Mouse (Mus musculus): ENCODE measurements around the gene Fkbp5. TPM values are rescaled to one million over a fixed set of nuclear protein-coding genes. Genes with fewer than 3 reads are reported as not detected.

The Fkbp5 gene
- polyA plus RNA-seq, 1 experiment, result 48.6 TPM

- Histone ChIP-seq H3K4me1 (ENCODE audit: control insufficient read depth, insufficient read depth, low read length) (peaks cover 5% of the 10 kb centered on the region; the same call in 1 of the 2 replicates), H3K4me3 (replicated peaks; ENCODE audit: control insufficient read depth, low read depth, low read length) (no peak overlapping the region), H3K27ac (ENCODE audit: control insufficient read depth, insufficient read depth, low read depth, low read length, poor library complexity) (no peak overlapping the region)
- TF ChIP-seq POLR2A (IDR thresholded peaks at IDR 0.05; ENCODE audit: borderline replicate concordance, control insufficient read depth, low read depth, low read length), result no peak
- TF ChIP-seq CTCF (IDR thresholded peaks at IDR 0.05; ENCODE audit: control insufficient read depth, insufficient read depth, low read length), result no peak
- 68% methylated on average over 5 of the region's 5 CpGs for WGBS
Observed at GRCm38 (mm10) chr17:28521071-28521726, 3.9 kb upstream of the Fkbp5 start.

GRCm38 (mm10) chr17:28520561-28520960 lies 3.2 kb upstream of the Fkbp5 start:
- TF ChIP-seq POLR2A (IDR thresholded peaks at IDR 0.05; ENCODE audit: borderline replicate concordance, control insufficient read depth, low read depth, low read length) (no peak), CTCF (IDR thresholded peaks at IDR 0.05; ENCODE audit: control insufficient read depth, insufficient read depth, low read length) (no peak)
- 76% methylated on average over 4 of the region's 4 CpGs for WGBS
- peaks cover 9% of the 10 kb centered on the region for H3K4me1 ChIP-seq (ENCODE audit: control insufficient read depth, insufficient read depth, low read length)

GRCm38 (mm10) chr17:28519827-28520226 lies 2.5 kb upstream of the Fkbp5 start:
- Histone ChIP-seq H3K4me3 (replicated peaks; ENCODE audit: control insufficient read depth, low read depth, low read length) (no peak overlapping the region), H3K27ac (ENCODE audit: control insufficient read depth, insufficient read depth, low read depth, low read length, poor library complexity) (no peak overlapping the region), H3K4me1 (ENCODE audit: control insufficient read depth, insufficient read depth, low read length) (peaks cover 9% of the 10 kb centered on the region)
- WGBS, result 71% methylated on average over 3 of the region's 3 CpGs
- TF ChIP-seq CTCF (IDR thresholded peaks at IDR 0.05; ENCODE audit: control insufficient read depth, insufficient read depth, low read length) (peak; percentile 26; the same call in 1 of the 2 replicates), POLR2A (IDR thresholded peaks at IDR 0.05; ENCODE audit: borderline replicate concordance, control insufficient read depth, low read depth, low read length) (no peak)

More at GRCm38 (mm10) chr17:28520561-28520960, 3.2 kb upstream of the Fkbp5 start:
- Histone ChIP-seq H3K27ac (ENCODE audit: control insufficient read depth, insufficient read depth, low read depth, low read length, poor library complexity) (no peak overlapping the region), H3K4me3 (replicated peaks; ENCODE audit: control insufficient read depth, low read depth, low read length) (no peak overlapping the region)

GRCm38 (mm10) chr17:28518615-28519071 lies 1.3 kb upstream of the Fkbp5 start:
- WGBS, result 1% methylated on average over 8 of the region's 8 CpGs
- Histone ChIP-seq H3K4me3 (replicated peaks; ENCODE audit: control insufficient read depth, low read depth, low read length) (peak overlapping the region; percentile 44), H3K4me1 (ENCODE audit: control insufficient read depth, insufficient read depth, low read length) (peaks cover 13% of the 10 kb centered on the region), H3K27ac (ENCODE audit: control insufficient read depth, insufficient read depth, low read depth, low read length, poor library complexity) (peak overlapping the region; percentile 98)
- no peak for TF ChIP-seq CTCF (IDR thresholded peaks at IDR 0.05; ENCODE audit: control insufficient read depth, insufficient read depth, low read length)
- no peak for TF ChIP-seq POLR2A (IDR thresholded peaks at IDR 0.05; ENCODE audit: borderline replicate concordance, control insufficient read depth, low read depth, low read length)

GRCm38 (mm10) chr17:28517956-28518614 lies 758 bp upstream of the Fkbp5 start:
- H3K27ac ChIP-seq (ENCODE audit: control insufficient read depth, insufficient read depth, low read depth, low read length, poor library complexity), result peak overlapping the region; percentile 98
- TF ChIP-seq POLR2A (IDR thresholded peaks at IDR 0.05; ENCODE audit: borderline replicate concordance, control insufficient read depth, low read depth, low read length) (peak; percentile 57; the same call in 1 of the 2 replicates), CTCF (IDR thresholded peaks at IDR 0.05; ENCODE audit: control insufficient read depth, insufficient read depth, low read length) (no peak)
- H3K4me3 ChIP-seq (replicated peaks; ENCODE audit: control insufficient read depth, low read depth, low read length), result peak overlapping the region; percentile 44
- WGBS, result under 1% methylated on average over 46 of the region's 46 CpGs
- H3K4me1 ChIP-seq (ENCODE audit: control insufficient read depth, insufficient read depth, low read length), result peaks cover 13% of the 10 kb centered on the region

GRCm38 (mm10) chr17:28516881-28517280 lies 446 bp downstream of the Fkbp5 start:
- 26% methylated on average over 4 of the region's 4 CpGs for WGBS
- no peak for TF ChIP-seq CTCF (IDR thresholded peaks at IDR 0.05; ENCODE audit: control insufficient read depth, insufficient read depth, low read length)
- TF ChIP-seq POLR2A (IDR thresholded peaks at IDR 0.05; ENCODE audit: borderline replicate concordance, control insufficient read depth, low read depth, low read length), result no peak
- Histone ChIP-seq H3K4me1 (ENCODE audit: control insufficient read depth, insufficient read depth, low read length) (peaks cover 17% of the 10 kb centered on the region), H3K4me3 (replicated peaks; ENCODE audit: control insufficient read depth, low read depth, low read length) (no peak overlapping the region), H3K27ac (ENCODE audit: control insufficient read depth, insufficient read depth, low read depth, low read length, poor library complexity) (peak overlapping the region; percentile 53; the same call in 1 of the 2 replicates)

- Histone ChIP-seq H3K4me1 (ENCODE audit: control insufficient read depth, insufficient read depth, low read length) (peaks cover 19% of the 10 kb centered on the region), H3K27ac (ENCODE audit: control insufficient read depth, insufficient read depth, low read depth, low read length, poor library complexity) (peak overlapping the region; percentile 84), H3K4me3 (replicated peaks; ENCODE audit: control insufficient read depth, low read depth, low read length) (no peak overlapping the region)
- peak; percentile 58; the same call in 1 of the 2 replicates for TF ChIP-seq POLR2A (IDR thresholded peaks at IDR 0.05; ENCODE audit: borderline replicate concordance, control insufficient read depth, low read depth, low read length)
- no peak for TF ChIP-seq CTCF (IDR thresholded peaks at IDR 0.05; ENCODE audit: control insufficient read depth, insufficient read depth, low read length)
- 27% methylated on average over 10 of the region's 10 CpGs for WGBS
Observed at GRCm38 (mm10) chr17:28515431-28516341, 1.6 kb downstream of the Fkbp5 start.
